In genomic region chr16:24350751-24351150, GRCm38 (mm10) we compare ENCODE assay signal across 21 mouse cellular contexts.
"Had no signal": no experiment of that assay in that cellular context is flagged by ENCODE, and none has a peak within 500 bp of the region (broad histone marks: within the 10 kb centered on the region; RNA-seq: fewer than 3 reads in every experiment).

No protein-coding gene starts in this region.

- ATAC-seq: liver, postnatal 0 days; lung, postnatal 0 days; midbrain, embryonic 15.5 days had no signal

- H3K9me3 ChIP-seq: limb, embryonic 15.5 days; midbrain, embryonic 12.5 days; midbrain, embryonic 15.5 days; neural tube, embryonic 12.5 days; neural tube, embryonic 15.5 days; stomach, embryonic 15.5 days had no signal

- H3K4me2 ChIP-seq: limb, embryonic 12.5 days; limb, embryonic 15.5 days; liver, embryonic 11.5 days; lung, embryonic 14.5 days; midbrain, embryonic 12.5 days; midbrain, embryonic 15.5 days; neural tube, embryonic 12.5 days; neural tube, embryonic 15.5 days; stomach, embryonic 15.5 days had no signal

- H3K27ac ChIP-seq: limb, embryonic 12.5 days; limb, embryonic 15.5 days; liver, embryonic 14.5 days; macrophage; midbrain, embryonic 12.5 days; midbrain, embryonic 15.5 days; neural tube, embryonic 12.5 days; neural tube, embryonic 15.5 days; stomach, embryonic 15.5 days had no signal

- H3K4me3 ChIP-seq: limb, embryonic 12.5 days; limb, embryonic 15.5 days; midbrain, embryonic 12.5 days; midbrain, embryonic 15.5 days; neural tube, embryonic 12.5 days; neural tube, embryonic 15.5 days; stomach, embryonic 15.5 days had no signal

- H3K9ac ChIP-seq: limb, embryonic 12.5 days; limb, embryonic 15.5 days; liver, embryonic 14.5 days; liver, postnatal 0 days; lung, embryonic 14.5 days; midbrain, embryonic 12.5 days; midbrain, embryonic 15.5 days; neural tube, embryonic 12.5 days; neural tube, embryonic 15.5 days; stomach, embryonic 15.5 days had no signal

- H3K36me3 ChIP-seq: limb, embryonic 12.5 days; limb, embryonic 15.5 days; midbrain, embryonic 12.5 days; midbrain, embryonic 15.5 days; neural tube, embryonic 12.5 days; neural tube, embryonic 15.5 days; stomach, embryonic 15.5 days had no signal

- DNase-seq: kidney, adult 2 months; kidney, postnatal 36 days; left cerebral cortex, postnatal 4 days; liver, postnatal 0 days; lung, embryonic 14.5 days; right cerebral cortex, adult 18-20 months; right cerebral cortex, postnatal 14 days; right cerebral cortex, postnatal 4 days; spleen, adult 18-20 months; thymus, postnatal 25 days had no signal

- H3K27me3 ChIP-seq: limb, embryonic 12.5 days; limb, embryonic 15.5 days; midbrain, embryonic 12.5 days; midbrain, embryonic 15.5 days; neural tube, embryonic 12.5 days; stomach, embryonic 15.5 days had no signal
